Mouse (Mus musculus): ENCODE measurements around the gene Chrna7. TPM values are rescaled to one million over a fixed set of nuclear protein-coding genes. Genes with fewer than 3 reads are reported as not detected.

The Chrna7 gene
- total and polyA plus RNA-seq, 3 experiments = not detected

GRCm38 (mm10) chr7:63084351-63085003 lies 127.9 kb downstream of the Chrna7 start:
- in situ Hi-C loops (cut with MboI; ENCODE audit: low pct_ligation_motif_present, low pct_unique_long_range_greater_than_20kb, low sequenced_read_pairs) = no loop called here
- Histone ChIP-seq H3K9me3 (replicated peaks; ENCODE audit: low read length) (peaks cover 57% of the 10 kb centered on the region), H3K27ac (ENCODE audit: insufficient read depth, low read depth) (no peak overlapping the region), H3K4me1 (ENCODE audit: control insufficient read depth in 1 of 2, insufficient read depth in 2 of 2) (no peaks in the 10 kb centered on the region), H3K27me3 (replicated peaks) (no peaks in the 10 kb centered on the region), H3K79me2 (replicated peaks; ENCODE audit: control insufficient read depth, extremely low read depth, insufficient read depth, poor library complexity, severe bottlenecking) (no peaks in the 10 kb centered on the region), H3K4me3 (replicated peaks in 1 of 3; ENCODE audit: low read depth in 2 of 3, low read length in 2 of 3, poor library complexity in 1 of 3) (no peak overlapping the region), H3K9ac (ENCODE audit: insufficient read depth, low read depth) (no peak overlapping the region), H3K4me2 (ENCODE audit: insufficient read depth, low read depth, poor library complexity, severe bottlenecking) (no peak overlapping the region), H3K36me3 (replicated peaks in 1 of 2; ENCODE audit: control insufficient read depth in 1 of 2, insufficient read depth in 1 of 2, low read length in 1 of 2) (no peaks in the 10 kb centered on the region)
- DNase-seq (ENCODE audit: extremely low read depth) = no peak
- TF ChIP-seq SMC3 (IDR thresholded peaks at IDR 0.05; ENCODE audit: low read depth, low read length) (no peak), POLR2AphosphoS2 (IDR thresholded peaks at IDR 0.05; ENCODE audit: low read depth, low read length) (no peak), UBTF (IDR thresholded peaks at IDR 0.05; ENCODE audit: low read depth, low read length) (no peak), MAX (IDR thresholded peaks at IDR 0.05; ENCODE audit: low read length) (no peak), KAT2A (IDR thresholded peaks at IDR 0.05; ENCODE audit: insufficient replicate concordance, low read length) (no peak), MXI1 (IDR thresholded peaks at IDR 0.05; ENCODE audit: low read depth, low read length) (no peak), HCFC1 (IDR thresholded peaks at IDR 0.05; ENCODE audit: low read depth, low read length) (no peak), ZNF384 (IDR thresholded peaks at IDR 0.05; ENCODE audit: low read depth, low read length) (no peak), ZKSCAN1 (IDR thresholded peaks at IDR 0.05; ENCODE audit: borderline replicate concordance, low read depth, low read length) (no peak), E2F4 (IDR thresholded peaks at IDR 0.05; ENCODE audit: insufficient replicate concordance, low read depth, low read length) (no peak), IRF4 (IDR thresholded peaks at IDR 0.05; ENCODE audit: low read depth, low read length) (no peak)
- dilution Hi-C loops (cut with MboI; ENCODE audit: extremely low pct_ligation_motif_present, extremely low pct_unique_long_range_greater_than_20kb, low sequenced_read_pairs) = no loop called here

DNA sequence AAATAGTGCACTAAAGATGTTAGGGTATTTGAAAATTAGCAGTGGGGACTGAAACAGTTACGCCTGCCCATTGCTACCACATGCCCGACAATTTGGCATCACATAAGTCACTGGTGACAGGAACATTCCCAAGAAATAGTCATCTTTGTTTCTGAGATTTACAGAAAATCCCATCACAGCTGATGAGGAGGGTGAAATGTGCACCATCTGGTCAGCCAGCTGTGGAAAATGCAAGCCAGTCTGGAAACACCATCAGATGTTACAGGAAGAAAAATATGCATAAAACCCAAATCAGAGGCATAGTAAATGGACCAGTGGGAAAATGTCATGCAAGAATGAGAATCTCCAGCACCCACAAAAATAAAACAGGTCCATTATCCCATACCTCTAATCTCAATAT lies 151.4 kb downstream of the Chrna7 start:
- no peak for DNase-seq (ENCODE audit: extremely low read depth)
- Histone ChIP-seq H3K4me1 (ENCODE audit: control insufficient read depth in 1 of 2, insufficient read depth in 2 of 2) (no peaks in the 10 kb centered on the region), H3K27ac (ENCODE audit: insufficient read depth, low read depth) (no peak overlapping the region), H3K9me3 (replicated peaks; ENCODE audit: low read length) (peaks cover 30% of the 10 kb centered on the region), H3K27me3 (replicated peaks) (no peaks in the 10 kb centered on the region), H3K9ac (ENCODE audit: insufficient read depth, low read depth) (no peak overlapping the region), H3K79me2 (replicated peaks; ENCODE audit: control insufficient read depth, extremely low read depth, insufficient read depth, poor library complexity, severe bottlenecking) (no peaks in the 10 kb centered on the region), H3K4me2 (ENCODE audit: insufficient read depth, low read depth, poor library complexity, severe bottlenecking) (no peak overlapping the region), H3K4me3 (replicated peaks in 1 of 3; ENCODE audit: low read depth in 2 of 3, low read length in 2 of 3, poor library complexity in 1 of 3) (no peak overlapping the region), H3K36me3 (replicated peaks in 1 of 2; ENCODE audit: control insufficient read depth in 1 of 2, insufficient read depth in 1 of 2, low read length in 1 of 2) (no peaks in the 10 kb centered on the region)
- in situ Hi-C loops (cut with MboI; ENCODE audit: low pct_ligation_motif_present, low pct_unique_long_range_greater_than_20kb, low sequenced_read_pairs) (no loop called here), dilution Hi-C loops (cut with MboI; ENCODE audit: extremely low pct_ligation_motif_present, extremely low pct_unique_long_range_greater_than_20kb, low sequenced_read_pairs) (no loop called here)
- TF ChIP-seq CTCF (conservative IDR thresholded peaks at IDR 0.05 in 1 of 2, IDR thresholded peaks at IDR 0.05 in 1 of 2; ENCODE audit: low read depth in 2 of 2, low read length in 2 of 2) (no peak), IRF4 (IDR thresholded peaks at IDR 0.05; ENCODE audit: low read depth, low read length) (no peak), MAFK (IDR thresholded peaks at IDR 0.05; ENCODE audit: insufficient replicate concordance, low read length) (no peak)

Other genes with a start within 250 kb of the Chrna7 start
- gene Otud7a, start 232.2 kb upstream of the Chrna7 start, total RNA-seq (2012; rRNA removed) = not detected in 2 replicates
- gene Otud7a, start 232.2 kb upstream of the Chrna7 start, total RNA-seq (2014; rRNA removed) = not detected in 2 replicates
- gene Otud7a, start 232.2 kb upstream of the Chrna7 start, polyA plus RNA-seq (2012; ENCODE audit: insufficient read length, low read depth) = not detected in 2 replicates